Mouse (Mus musculus) mouse trophoblast stem cell (cell line): ENCODE data around the gene Adgrv1.
"Not testable (repeated sequence)": the region's sequence is repeated elsewhere in the genome, so short reads cannot be mapped to it uniquely, and the experiment has no call there.

Experiments
- in situ Hi-C, 2 experiments: fragments of 300-500 bp; cut with MseI, MboI; formaldehyde crosslinking; loops; 2 replicates in 1 of 2; 3 replicates in 1 of 2; pipeline ENCODE4 v1.15.1; 2025

Adgrv1 gene

GRCm38 (mm10) chr13:81627861-81628260, 5.1 kb downstream of the Adgrv1 start:
- in situ Hi-C loops = not testable (repeated sequence)

GRCm38 (mm10) chr13:81610349-81610748, 22.6 kb downstream of the Adgrv1 start:
- in situ Hi-C loops = no loop called here

GRCm38 (mm10) chr13:81606991-81607390, 26.0 kb downstream of the Adgrv1 start:
- in situ Hi-C loops = no loop called here

- in situ Hi-C loops = no loop called here
These were observed 35.9 kb downstream of the Adgrv1 start for GRCm38 (mm10) chr13:81596910-81597607.

GRCm38 (mm10) chr13:81578692-81579091, 54.3 kb downstream of the Adgrv1 start:
- in situ Hi-C loops = no loop called here

GRCm38 (mm10) chr13:81570241-81570821, 62.6 kb downstream of the Adgrv1 start:
- in situ Hi-C loops = no loop called here

GRCm38 (mm10) chr13:81550024-81550423, 82.9 kb downstream of the Adgrv1 start:
- in situ Hi-C loops = no loop called here

GRCm38 (mm10) chr13:81534916-81535315, 98.0 kb downstream of the Adgrv1 start:
- in situ Hi-C loops = no loop called here

- in situ Hi-C loops = no loop called here
These were observed 106.3 kb downstream of the Adgrv1 start for GRCm38 (mm10) chr13:81526687-81527086.

GRCm38 (mm10) chr13:81510142-81510541, 122.8 kb downstream of the Adgrv1 start:
- in situ Hi-C loops = no loop called here

- in situ Hi-C loops = no loop called here
These were observed 135.9 kb downstream of the Adgrv1 start for GRCm38 (mm10) chr13:81497035-81497434.

GRCm38 (mm10) chr13:81491971-81492370, 141.0 kb downstream of the Adgrv1 start:
- in situ Hi-C loops = no loop called here

- in situ Hi-C loops = no loop called here
These were observed 146.0 kb downstream of the Adgrv1 start for GRCm38 (mm10) chr13:81486980-81487379.

GRCm38 (mm10) chr13:81473750-81474149, 159.2 kb downstream of the Adgrv1 start:
- in situ Hi-C loops = no loop called here

- in situ Hi-C loops = no loop called here
These were observed 166.3 kb downstream of the Adgrv1 start for GRCm38 (mm10) chr13:81466661-81467060.

- in situ Hi-C loops = no loop called here
These were observed 167.2 kb downstream of the Adgrv1 start for GRCm38 (mm10) chr13:81465794-81466193.

- in situ Hi-C loops = no loop called here
These were observed 183.3 kb downstream of the Adgrv1 start for GRCm38 (mm10) chr13:81449630-81450029.

GRCm38 (mm10) chr13:81449198-81449597, 183.8 kb downstream of the Adgrv1 start:
- in situ Hi-C loops = no loop called here

- in situ Hi-C loops = loop anchor here (5.0 kb wide), 2 partner anchors 201 to 321 kb away; no protein-coding TSS in a partner anchor
These were observed 191.5 kb downstream of the Adgrv1 start for GRCm38 (mm10) chr13:81441412-81441811.

GRCm38 (mm10) chr13:81439390-81440025, 193.4 kb downstream of the Adgrv1 start:
- in situ Hi-C loops = loop anchor here (5.0 kb wide), 2 partner anchors 203 to 323 kb away; no protein-coding TSS in a partner anchor

GRCm38 (mm10) chr13:81437088-81437487, 195.9 kb downstream of the Adgrv1 start:
- in situ Hi-C loops = loop anchor here in 1 of 2 experiments (5.0 kb wide), 1 partner anchor 205 kb away; no protein-coding TSS in a partner anchor
